Mouse (Mus musculus) bone marrow macrophage, adult 2 months (primary cell): Measurements from ENCODE around the gene Tmtc4.

Source experiments
- CTCF ChIP-seq: IDR thresholded peaks from 2 replicates; pipeline ENCODE4 v1.5.1; 2012; ENCODE audit warnings: low read depth, mild to moderate bottlenecking, low read length, moderate library complexity
- POLR2A ChIP-seq: IDR thresholded peaks from 2 replicates; pipeline ENCODE4 v1.6.1; 2012; ENCODE audit warnings: mild to moderate bottlenecking, low read depth, low read length, borderline replicate concordance

- no peak for TF ChIP-seq POLR2A
- TF ChIP-seq CTCF = no peak
Observed at GRCm38 (mm10) chr14:122883410-122883806, 100.4 kb downstream of the Tmtc4 start.
